Mouse (Mus musculus) CH12.LX (cell line): ENCODE measurements around the gene Asprv1. TPM values are rescaled to one million over a fixed set of nuclear protein-coding genes. Genes with fewer than 3 reads are reported as not detected.

ENCODE experiments used
- DNase-seq: peaks from one replicate; pipeline ENCODE4 v3.0.0-alpha.2; 2013; ENCODE audit errors: extremely low read depth
- H3K27ac ChIP-seq: 2 replicates; pipeline ENCODE4 v1.5.1; 2012; ENCODE audit warnings: low read depth, mild to moderate bottlenecking, control low read depth, moderate library complexity; ENCODE audit not compliant: insufficient read depth
- H3K27me3 ChIP-seq: replicated peaks from 2 replicates; pipeline ENCODE3; 2012; ENCODE audit warnings: inconsistent platforms
- H3K36me3 ChIP-seq, 2 experiments: replicated peaks in 1 of 2; 2 replicates each; pipeline versions ENCODE3 to v1.6.1; 2012; ENCODE audit warnings: inconsistent platforms in 1 of 2, low read length in 1 of 2, mild to moderate bottlenecking in 1 of 2, mixed read lengths in 1 of 2, moderate library complexity in 1 of 2; ENCODE audit not compliant: control insufficient read depth in 1 of 2, insufficient read depth in 1 of 2
- H3K4me1 ChIP-seq, 2 experiments: 2 replicates each; pipeline ENCODE4 v1.6.1; 2012; ENCODE audit warnings: inconsistent platforms in 1 of 2, moderate library complexity in 1 of 2; ENCODE audit not compliant: insufficient read depth in 2 of 2, control insufficient read depth in 1 of 2
- H3K4me2 ChIP-seq: 2 replicates; pipeline ENCODE4 v1.6.1; 2012; ENCODE audit warnings: low read depth, mild to moderate bottlenecking, control low read depth; ENCODE audit not compliant: poor library complexity, insufficient read depth, severe bottlenecking
- H3K4me3 ChIP-seq, 3 experiments: fragments of 150-350 bp in 1 of 3; sonication (generic) in 1 of 3; replicated peaks in 1 of 3; 2 replicates each; pipeline versions ENCODE3 to v1.5.1; 2011 to 2012; ENCODE audit warnings: low read depth in 2 of 3, low read length in 2 of 3, mild to moderate bottlenecking in 2 of 3, moderate library complexity in 2 of 3, control low read depth in 1 of 3, improper control_type of control experiment in 1 of 3, inconsistent platforms in 1 of 3, mixed read lengths in 1 of 3; ENCODE audit not compliant: poor library complexity in 1 of 3
- H3K79me2 ChIP-seq: replicated peaks from 2 replicates; pipeline ENCODE4 v1.6.1; 2012; ENCODE audit warnings: mild to moderate bottlenecking, moderate library complexity; ENCODE audit not compliant: control insufficient read depth, poor library complexity, insufficient read depth, severe bottlenecking; ENCODE audit errors: extremely low read depth
- H3K9ac ChIP-seq: 2 replicates; pipeline ENCODE4 v1.6.1; 2012; ENCODE audit warnings: low read depth, mild to moderate bottlenecking, control low read depth, moderate library complexity; ENCODE audit not compliant: insufficient read depth
- H3K9me3 ChIP-seq: replicated peaks from 2 replicates; pipeline ENCODE3; 2012; ENCODE audit warnings: low read length, inconsistent platforms, mixed read lengths
- BHLHE40 ChIP-seq: IDR thresholded peaks from 2 replicates; pipeline ENCODE4 v1.6.1; 2011; ENCODE audit warnings: mild to moderate bottlenecking, low read depth, low read length, improper control_type of control experiment
- CHD1 ChIP-seq: IDR thresholded peaks from 2 replicates; pipeline ENCODE4 v1.6.1; 2012; ENCODE audit warnings: low read depth, low read length, improper control_type of control experiment, inconsistent platforms
- CHD2 ChIP-seq: IDR thresholded peaks from 2 replicates; pipeline ENCODE4 v1.6.1; 2011; ENCODE audit warnings: low read length, improper control_type of control experiment
- E2F4 ChIP-seq: IDR thresholded peaks from 2 replicates; pipeline ENCODE4 v1.6.1; 2011; ENCODE audit warnings: low read depth, low read length, improper control_type of control experiment; ENCODE audit not compliant: insufficient replicate concordance
- HCFC1 ChIP-seq: IDR thresholded peaks from 2 replicates; pipeline ENCODE4 v1.6.1; 2012; ENCODE audit warnings: low read depth, mild to moderate bottlenecking, inconsistent platforms, low read length, improper control_type of control experiment
- JUND ChIP-seq: conservative IDR thresholded peaks from 2 replicates; pipeline ENCODE4 v1.6.1; 2011; ENCODE audit warnings: low read depth, low read length, improper control_type of control experiment
- MAFK ChIP-seq: IDR thresholded peaks from 2 replicates; pipeline ENCODE4 v1.6.1; 2011; ENCODE audit warnings: low read length, improper control_type of control experiment; ENCODE audit not compliant: insufficient replicate concordance
- MAZ ChIP-seq: IDR thresholded peaks from 2 replicates; pipeline ENCODE4 v1.6.1; 2012; ENCODE audit warnings: low read depth, mild to moderate bottlenecking, inconsistent platforms, low read length, improper control_type of control experiment, moderate library complexity
- MEF2A ChIP-seq: IDR thresholded peaks from 2 replicates; pipeline ENCODE4 v1.6.1; 2014; ENCODE audit warnings: low read depth, mild to moderate bottlenecking, inconsistent platforms, low read length, improper control_type of control experiment, borderline replicate concordance
- NELFE ChIP-seq: IDR thresholded peaks from 2 replicates; pipeline ENCODE4 v1.6.1; 2011; ENCODE audit warnings: low read depth, low read length, improper control_type of control experiment
- NRF1 ChIP-seq: IDR thresholded peaks from 2 replicates; pipeline ENCODE4 v1.6.1; 2014; ENCODE audit warnings: low read depth, mild to moderate bottlenecking, inconsistent platforms, low read length, improper control_type of control experiment, moderate library complexity
- PAX5 ChIP-seq: IDR thresholded peaks from 2 replicates; pipeline ENCODE4 v1.6.1; 2012; ENCODE audit warnings: low read length, inconsistent platforms, mixed read lengths
- POLR2A ChIP-seq: IDR thresholded peaks from 2 replicates; pipeline ENCODE4 v1.6.1; 2011; ENCODE audit warnings: low read depth, mild to moderate bottlenecking, improper control_type of control experiment, low read length
- POLR2AphosphoS2 ChIP-seq: IDR thresholded peaks from 2 replicates; pipeline ENCODE4 v1.6.1; 2011; ENCODE audit warnings: low read depth, low read length, improper control_type of control experiment
- RAD21 ChIP-seq: IDR thresholded peaks from 2 replicates; pipeline ENCODE4 v1.6.1; 2011; ENCODE audit warnings: low read depth, mild to moderate bottlenecking, low read length, improper control_type of control experiment, moderate library complexity
- RCOR1 ChIP-seq: conservative IDR thresholded peaks from 2 replicates; pipeline ENCODE4 v1.6.1; 2012; ENCODE audit warnings: low read depth, mild to moderate bottlenecking, inconsistent platforms, low read length, improper control_type of control experiment
- TBP ChIP-seq: conservative IDR thresholded peaks from 2 replicates; pipeline ENCODE4 v1.6.1; 2011; ENCODE audit warnings: low read depth, low read length, improper control_type of control experiment
- TCF12 ChIP-seq: IDR thresholded peaks from 2 replicates; pipeline ENCODE4 v1.6.1; 2014; ENCODE audit warnings: low read depth, mild to moderate bottlenecking, inconsistent platforms, low read length, improper control_type of control experiment
- UBTF ChIP-seq: IDR thresholded peaks from 2 replicates; pipeline ENCODE4 v1.6.1; 2012; ENCODE audit warnings: low read depth, mild to moderate bottlenecking, inconsistent platforms, low read length, improper control_type of control experiment, moderate library complexity
- ZC3H11A ChIP-seq: IDR thresholded peaks from 2 replicates; pipeline ENCODE4 v1.6.1; 2012; ENCODE audit warnings: low read depth, mild to moderate bottlenecking, inconsistent platforms, low read length, improper control_type of control experiment
- ZKSCAN1 ChIP-seq: IDR thresholded peaks from 2 replicates; pipeline ENCODE4 v1.6.1; 2012; ENCODE audit warnings: low read depth, inconsistent platforms, low read length, improper control_type of control experiment, borderline replicate concordance
- ZNF384 ChIP-seq: IDR thresholded peaks from 2 replicates; pipeline ENCODE4 v1.6.1; 2012; ENCODE audit warnings: low read depth, low read length, improper control_type of control experiment, inconsistent platforms
- dilution Hi-C: fragments of 300-500 bp; cut with MboI; formaldehyde crosslinking; loops from 2 replicates; pipeline ENCODE4 v1.14.3; 2020; ENCODE audit warnings: low sequenced_read_pairs; ENCODE audit not compliant: extremely low pct_unique_long_range_greater_than_20kb, extremely low pct_ligation_motif_present
- in situ Hi-C: fragments of 300-500 bp; cut with MboI; formaldehyde crosslinking; loops from 3 replicates; pipeline ENCODE4 v1.14.3; 2019; ENCODE audit warnings: low sequenced_read_pairs, low pct_ligation_motif_present, low pct_unique_long_range_greater_than_20kb, mixed read lengths
- polyA plus RNA-seq: library from polyadenylated mRNA; unstranded; fragments of >175 nt; gene quantifications from 2 replicates; pipeline ENCODE4 v1.2.1, GENCODE M21; 2012; ENCODE audit warnings: low read depth; ENCODE audit not compliant: insufficient read length
- total RNA-seq, 2 experiments: library from RNA; depleted of rRNA; stranded (reverse); fragments of 300-350 nt in 1 of 2; fragments of >200 nt in 1 of 2; gene quantifications; 2 replicates each; pipeline ENCODE4 v1.2.3; 2012 to 2014

Asprv1 gene
- total and polyA plus RNA-seq, 3 experiments = not detected

DNA sequence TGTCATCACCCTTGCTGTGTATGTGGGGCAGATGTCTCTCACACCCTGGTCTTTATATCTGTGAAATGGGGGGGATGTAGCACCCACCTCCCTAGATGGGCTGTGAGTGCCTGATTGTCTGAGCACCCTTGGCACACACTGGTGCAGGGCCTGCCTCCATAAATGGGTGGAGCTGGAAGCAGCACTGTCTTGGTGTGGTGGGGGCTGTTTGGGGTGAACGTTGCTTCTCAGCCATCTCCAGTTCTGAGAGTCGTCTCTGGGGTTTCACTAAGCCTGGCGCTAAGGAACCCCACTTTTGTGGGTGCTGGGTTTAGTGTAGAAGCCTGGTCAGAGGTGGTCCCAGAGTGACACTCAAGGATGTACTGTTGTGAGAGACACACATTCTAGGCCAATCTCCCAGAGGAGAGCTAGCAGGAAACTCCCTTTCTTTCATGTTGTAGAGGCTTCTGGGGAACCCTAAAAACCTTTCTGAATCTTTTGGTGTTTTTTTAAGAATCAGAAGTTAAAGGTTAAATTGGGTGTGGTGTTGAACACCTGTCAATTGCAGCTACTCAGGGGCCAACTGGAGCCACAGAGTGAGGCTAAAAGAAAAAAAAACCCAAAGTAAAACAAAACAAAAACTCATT is 16.9 kb downstream of the Asprv1 start:
- no peak overlapping the region for H3K27ac ChIP-seq
- H3K9ac ChIP-seq = no peak overlapping the region
- DNase-seq = no peak

GRCm38 (mm10) chr6:86645551-86645950 is 17.6 kb downstream of the Asprv1 start:
- Histone ChIP-seq H3K9me3 (no peaks in the 10 kb centered on the region), H3K4me3 (no peak overlapping the region), H3K9ac (no peak overlapping the region), H3K36me3 (peaks cover 6 to 16% of the 10 kb centered on the region in 2 experiments), H3K79me2 (no peaks in the 10 kb centered on the region), H3K27ac (no peak overlapping the region), H3K4me1 (no peaks in the 10 kb centered on the region), H3K27me3 (no peaks in the 10 kb centered on the region), H3K4me2 (no peak overlapping the region)
- dilution Hi-C loops (no loop called here), in situ Hi-C loops (no loop called here)
- DNase-seq = no peak
- TF ChIP-seq MAZ = no peak
- no peak for TF ChIP-seq TCF12
- no peak for TF ChIP-seq NRF1
- TF ChIP-seq JUND = no peak
- TF ChIP-seq NELFE = no peak
- no peak for TF ChIP-seq ZNF384
- no peak for TF ChIP-seq CHD1
- no peak for TF ChIP-seq POLR2AphosphoS2
- no peak for TF ChIP-seq ZC3H11A
- TF ChIP-seq E2F4 = no peak
- TF ChIP-seq RAD21 = no peak
- no peak for TF ChIP-seq PAX5
- no peak for TF ChIP-seq HCFC1
- TF ChIP-seq TBP = no peak
- no peak for TF ChIP-seq MAFK
- TF ChIP-seq CHD2 = no peak

More for the DNA sequence above, 16.9 kb downstream of the Asprv1 start:
- Histone ChIP-seq H3K79me2 (no peaks in the 10 kb centered on the region), H3K27me3 (no peaks in the 10 kb centered on the region), H3K4me1 (peaks cover under 1 to 4% of the 10 kb centered on the region in 2 experiments; a peak in 3 of 4 replicates), H3K9me3 (no peaks in the 10 kb centered on the region), H3K4me3 (no peak overlapping the region)
- dilution Hi-C loops = no loop called here
- TF ChIP-seq UBTF (no peak), RCOR1 (no peak), HCFC1 (no peak), ZKSCAN1 (no peak), ZNF384 (no peak), TCF12 (no peak), BHLHE40 (no peak), POLR2A (no peak), MEF2A (no peak), MAZ (no peak), TBP (no peak)
- TF ChIP-seq, all 38 proteins: peak for 0
- H3K4me2 ChIP-seq = no peak overlapping the region
- peaks cover under 1 to 10% of the 10 kb centered on the region in 2 experiments for H3K36me3 ChIP-seq
- in situ Hi-C loops = no loop called here
